Mouse (Mus musculus) thymus, postnatal 0 days (tissue): ENCODE data around the gene P2rx3. TPM values are rescaled to one million over a fixed set of nuclear protein-coding genes. Genes with fewer than 3 reads are reported as not detected.

ENCODE experiments used
- DNase-seq: peaks from one replicate; pipeline ENCODE4 v3.0.0-alpha.2; 2015; ENCODE audit warnings: low spot score
- polyA plus RNA-seq: library from polyadenylated mRNA; unstranded; fragments of >200 nt; fragmentation: Nextera tagmentation; extraction: Ambion mirVana; gene quantifications from 2 replicates; pipeline ENCODE4 v1.2.1, GENCODE M21; 2015

P2rx3 gene
- polyA plus RNA-seq, 1 experiment from 2014 or later: 0.30 TPM

GRCm38 (mm10) chr2:85046222-85046621 lies 9.0 kb upstream of the P2rx3 start:
- DNase-seq: no peak

- no peak for DNase-seq
Observed at GRCm38 (mm10) chr2:85043623-85044022, 6.4 kb upstream of the P2rx3 start.

GRCm38 (mm10) chr2:85038336-85038735 lies 1.1 kb upstream of the P2rx3 start:
- no peak for DNase-seq

GRCm38 (mm10) chr2:85036507-85037046 lies 685 bp downstream of the P2rx3 start:
- no peak for DNase-seq

- peak; percentile 12 for DNase-seq
Observed at GRCm38 (mm10) chr2:85034169-85034568, 3.1 kb downstream of the P2rx3 start.

- DNase-seq: no peak
Observed at GRCm38 (mm10) chr2:85033121-85033520, 4.1 kb downstream of the P2rx3 start.

- DNase-seq: no peak
Observed at GRCm38 (mm10) chr2:85030989-85031388, 6.3 kb downstream of the P2rx3 start.

- DNase-seq: no peak
Observed at GRCm38 (mm10) chr2:85029897-85030296, 7.4 kb downstream of the P2rx3 start.

GRCm38 (mm10) chr2:85027281-85027680 lies 10.0 kb downstream of the P2rx3 start:
- no peak for DNase-seq

- DNase-seq: no peak
Observed at GRCm38 (mm10) chr2:85026178-85026577, 11.1 kb downstream of the P2rx3 start.

- no peak for DNase-seq
Observed at GRCm38 (mm10) chr2:85022043-85022442, 15.2 kb downstream of the P2rx3 start.

- no peak for DNase-seq
Observed at GRCm38 (mm10) chr2:85014588-85014982, 22.7 kb downstream of the P2rx3 start.

- DNase-seq: peak; percentile 14
Observed at GRCm38 (mm10) chr2:85013826-85014587, 23.3 kb downstream of the P2rx3 start.

- DNase-seq: no peak
Observed at GRCm38 (mm10) chr2:85012679-85013078, 24.6 kb downstream of the P2rx3 start.

GRCm38 (mm10) chr2:85011906-85012604 lies 25.2 kb downstream of the P2rx3 start:
- no peak for DNase-seq

- DNase-seq: no peak
Observed at GRCm38 (mm10) chr2:85009212-85009611, 28.1 kb downstream of the P2rx3 start.

GRCm38 (mm10) chr2:85007729-85008128 lies 29.5 kb downstream of the P2rx3 start:
- peak; percentile 47 for DNase-seq

GRCm38 (mm10) chr2:85006600-85006999 lies 30.7 kb downstream of the P2rx3 start:
- no peak for DNase-seq

GRCm38 (mm10) chr2:85004341-85004740 lies 32.9 kb downstream of the P2rx3 start:
- DNase-seq: no peak

- no peak for DNase-seq
Observed at GRCm38 (mm10) chr2:85002575-85002974, 34.7 kb downstream of the P2rx3 start.

GRCm38 (mm10) chr2:85001497-85001896 lies 35.8 kb downstream of the P2rx3 start:
- no peak for DNase-seq

GRCm38 (mm10) chr2:84999486-85000181 lies 37.6 kb downstream of the P2rx3 start:
- no peak for DNase-seq
